Mouse (Mus musculus): Measurements from ENCODE around the gene N4bp2. TPM values are rescaled to one million over a fixed set of nuclear protein-coding genes. Genes with fewer than 3 reads are reported as not detected.

N4bp2 gene
- polyA plus RNA-seq, 1 experiment: 15.4 TPM

DNA sequence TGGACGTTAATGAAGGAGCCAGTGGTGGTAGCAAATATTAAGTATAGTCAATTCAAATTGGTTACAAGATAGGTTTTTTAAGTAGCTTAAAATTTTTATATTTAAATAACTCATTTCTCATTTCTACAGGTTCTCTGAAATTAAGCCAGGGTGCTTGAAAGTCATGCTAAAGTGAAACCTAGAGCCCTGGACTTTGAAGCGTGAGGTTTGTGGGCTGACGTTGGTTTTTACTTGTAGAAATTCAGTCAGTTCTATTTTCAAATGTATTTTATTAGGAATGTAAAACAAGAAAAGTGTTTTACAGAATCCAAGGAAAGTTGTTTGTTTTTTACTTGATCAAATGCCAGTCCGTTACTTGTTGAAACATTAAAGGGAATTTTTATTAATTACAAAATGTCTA is 63.2 kb downstream of the N4bp2 start:
- Histone ChIP-seq H3K4me1 (ENCODE audit: control insufficient read depth, insufficient read depth, low read length) (no peaks in the 10 kb centered on the region), H3K27ac (ENCODE audit: insufficient read depth, low read length) (no peak overlapping the region), H3K4me3 (ENCODE audit: insufficient read depth, low read length) (no peak overlapping the region)
- TF ChIP-seq CTCF (IDR thresholded peaks at IDR 0.05; ENCODE audit: borderline replicate concordance, insufficient read depth, low read length) (no peak), POLR2A (IDR thresholded peaks at IDR 0.05; ENCODE audit: low read depth, low read length) (no peak)

DNA sequence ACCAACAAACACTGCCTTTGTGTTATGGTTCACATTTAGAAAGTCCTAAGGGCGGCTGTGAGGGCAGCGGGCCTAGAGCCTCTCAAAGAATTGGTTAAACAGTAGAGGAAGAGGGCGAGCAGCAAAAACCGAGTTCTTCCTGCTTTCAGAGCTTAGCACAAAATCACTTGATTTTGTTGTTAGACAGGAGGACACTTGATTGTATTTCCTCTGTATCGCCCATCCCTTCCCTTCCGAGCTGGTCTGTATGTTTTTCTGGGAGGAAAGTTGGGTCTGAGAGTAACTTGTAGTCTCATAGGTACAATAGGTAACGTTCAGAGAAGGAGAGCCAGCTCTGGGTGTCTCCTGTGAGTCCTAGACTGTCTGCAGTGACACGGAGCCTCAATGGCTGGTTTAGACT is 63.8 kb downstream of the N4bp2 start:
- TF ChIP-seq POLR2A (IDR thresholded peaks at IDR 0.05; ENCODE audit: low read depth, low read length): no peak
- no peak overlapping the region for H3K27ac ChIP-seq (ENCODE audit: insufficient read depth, low read length)
- H3K4me3 ChIP-seq (ENCODE audit: insufficient read depth, low read length): no peak overlapping the region
- no peaks in the 10 kb centered on the region for H3K4me1 ChIP-seq (ENCODE audit: control insufficient read depth, insufficient read depth, low read length)

DNA sequence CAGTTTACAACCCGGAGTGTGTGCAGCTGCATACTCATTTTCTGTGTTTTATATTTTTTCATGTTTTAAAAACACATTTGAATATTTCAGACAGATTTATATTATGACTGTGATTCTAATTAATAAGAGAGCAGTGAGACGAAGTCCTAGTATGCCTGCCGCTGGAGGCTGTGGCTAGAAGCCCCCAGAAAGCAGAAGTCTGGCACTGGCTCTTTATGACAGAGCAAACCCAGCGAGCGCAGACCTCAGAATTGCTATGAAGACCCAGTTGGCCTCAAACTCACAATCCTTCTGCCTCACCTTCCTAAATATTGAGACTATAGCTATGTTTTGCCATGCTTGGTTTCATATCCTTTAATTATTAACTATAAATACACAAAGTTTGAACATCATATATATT is 64.9 kb downstream of the N4bp2 start:
- H3K27ac ChIP-seq (ENCODE audit: insufficient read depth, low read length): no peak overlapping the region
- no peak for TF ChIP-seq CTCF (IDR thresholded peaks at IDR 0.05; ENCODE audit: borderline replicate concordance, insufficient read depth, low read length)
- TF ChIP-seq POLR2A (IDR thresholded peaks at IDR 0.05; ENCODE audit: low read depth, low read length): no peak

DNA sequence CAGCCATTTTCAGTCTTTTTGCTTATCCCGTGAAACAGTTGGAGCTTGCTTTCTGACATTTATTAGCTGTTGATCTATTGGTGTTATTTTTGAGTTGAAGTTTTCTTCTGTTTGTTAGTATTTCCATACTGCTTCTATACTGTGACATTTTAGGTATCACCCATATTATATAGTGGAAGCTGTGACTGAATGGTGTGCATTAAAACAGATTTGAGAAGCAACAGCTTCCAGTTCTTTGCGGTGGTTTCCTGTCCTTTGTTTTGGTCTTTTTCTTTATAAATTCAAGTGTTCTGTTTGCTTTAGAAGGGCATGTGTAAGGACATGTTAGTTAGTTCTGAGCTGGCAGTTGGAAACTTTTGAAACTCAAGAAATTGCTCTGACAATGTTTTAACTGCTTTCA is 65.7 kb downstream of the N4bp2 start:
- TF ChIP-seq CTCF (IDR thresholded peaks at IDR 0.05; ENCODE audit: borderline replicate concordance, insufficient read depth, low read length): no peak
- no peak overlapping the region for H3K27ac ChIP-seq (ENCODE audit: insufficient read depth, low read length)

More for the DNA sequence above, 64.9 kb downstream of the N4bp2 start:
- no peaks in the 10 kb centered on the region for H3K4me1 ChIP-seq (ENCODE audit: control insufficient read depth, insufficient read depth, low read length)
- no peak overlapping the region for H3K4me3 ChIP-seq (ENCODE audit: insufficient read depth, low read length)

DNA sequence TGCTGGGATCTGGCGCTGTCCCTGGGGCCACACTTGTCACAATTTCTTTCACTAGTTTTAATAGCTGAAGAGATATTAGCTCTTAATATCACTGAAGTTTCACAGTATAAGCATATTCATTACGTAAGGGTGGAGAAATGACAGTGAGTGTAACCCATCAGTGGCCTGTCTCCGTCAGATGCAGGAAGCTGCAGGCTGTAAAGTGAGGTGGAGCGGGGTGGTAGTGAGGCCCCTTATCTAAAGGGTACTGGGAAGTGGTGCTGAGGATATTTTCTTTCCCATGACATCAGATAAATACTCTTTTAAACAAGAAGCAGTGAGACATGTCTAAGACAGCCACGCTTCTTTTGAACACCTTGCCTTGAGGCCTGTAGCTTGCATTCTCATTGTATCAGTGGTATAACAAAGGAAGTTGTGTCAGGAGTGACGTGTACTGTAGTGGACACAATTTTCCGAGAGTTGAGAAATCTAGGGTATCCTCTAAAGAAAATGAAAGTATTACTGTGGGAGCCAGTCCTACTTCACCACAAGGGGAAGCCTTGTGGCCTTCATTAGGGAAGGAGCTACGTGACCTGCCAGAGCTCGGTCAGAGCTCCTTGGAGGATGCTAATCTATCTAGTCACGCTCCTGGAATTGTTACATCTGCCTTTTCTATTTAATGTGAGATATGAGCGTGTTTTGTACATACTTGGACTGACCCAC is 68.7 kb downstream of the N4bp2 start:
- Histone ChIP-seq H3K27ac (ENCODE audit: insufficient read depth, low read length) (no peak overlapping the region), H3K4me3 (ENCODE audit: insufficient read depth, low read length) (no peak overlapping the region), H3K4me1 (ENCODE audit: control insufficient read depth, insufficient read depth, low read length) (no peaks in the 10 kb centered on the region)
- TF ChIP-seq CTCF (IDR thresholded peaks at IDR 0.05; ENCODE audit: borderline replicate concordance, insufficient read depth, low read length): no peak

More for the DNA sequence above, 65.7 kb downstream of the N4bp2 start:
- Histone ChIP-seq H3K4me1 (ENCODE audit: control insufficient read depth, insufficient read depth, low read length) (no peaks in the 10 kb centered on the region), H3K4me3 (ENCODE audit: insufficient read depth, low read length) (no peak overlapping the region)

DNA sequence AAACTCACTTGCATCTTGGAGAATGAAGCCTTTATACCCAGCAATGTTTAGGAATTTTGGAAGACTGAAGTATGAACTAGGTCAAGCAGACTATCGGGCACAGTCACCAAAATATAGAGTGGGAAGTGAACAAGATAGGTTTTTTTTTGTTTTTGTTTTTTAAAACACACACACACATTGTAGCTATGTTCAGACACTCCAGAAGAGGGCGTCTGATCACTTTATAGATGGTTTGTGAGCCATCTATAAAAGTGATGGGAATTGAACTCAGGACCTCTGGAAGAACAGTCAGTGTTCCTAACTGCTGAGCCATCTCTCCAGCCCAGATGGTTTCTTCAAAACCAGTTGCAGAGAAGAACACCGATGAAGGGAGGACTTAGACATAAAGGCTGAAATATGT is 69.8 kb downstream of the N4bp2 start:
- TF ChIP-seq CTCF (IDR thresholded peaks at IDR 0.05; ENCODE audit: borderline replicate concordance, insufficient read depth, low read length) (no peak), POLR2A (IDR thresholded peaks at IDR 0.05; ENCODE audit: low read depth, low read length) (no peak)
- H3K4me3 ChIP-seq (ENCODE audit: insufficient read depth, low read length): no peak overlapping the region
- no peaks in the 10 kb centered on the region for H3K4me1 ChIP-seq (ENCODE audit: control insufficient read depth, insufficient read depth, low read length)
- no peak overlapping the region for H3K27ac ChIP-seq (ENCODE audit: insufficient read depth, low read length)

DNA sequence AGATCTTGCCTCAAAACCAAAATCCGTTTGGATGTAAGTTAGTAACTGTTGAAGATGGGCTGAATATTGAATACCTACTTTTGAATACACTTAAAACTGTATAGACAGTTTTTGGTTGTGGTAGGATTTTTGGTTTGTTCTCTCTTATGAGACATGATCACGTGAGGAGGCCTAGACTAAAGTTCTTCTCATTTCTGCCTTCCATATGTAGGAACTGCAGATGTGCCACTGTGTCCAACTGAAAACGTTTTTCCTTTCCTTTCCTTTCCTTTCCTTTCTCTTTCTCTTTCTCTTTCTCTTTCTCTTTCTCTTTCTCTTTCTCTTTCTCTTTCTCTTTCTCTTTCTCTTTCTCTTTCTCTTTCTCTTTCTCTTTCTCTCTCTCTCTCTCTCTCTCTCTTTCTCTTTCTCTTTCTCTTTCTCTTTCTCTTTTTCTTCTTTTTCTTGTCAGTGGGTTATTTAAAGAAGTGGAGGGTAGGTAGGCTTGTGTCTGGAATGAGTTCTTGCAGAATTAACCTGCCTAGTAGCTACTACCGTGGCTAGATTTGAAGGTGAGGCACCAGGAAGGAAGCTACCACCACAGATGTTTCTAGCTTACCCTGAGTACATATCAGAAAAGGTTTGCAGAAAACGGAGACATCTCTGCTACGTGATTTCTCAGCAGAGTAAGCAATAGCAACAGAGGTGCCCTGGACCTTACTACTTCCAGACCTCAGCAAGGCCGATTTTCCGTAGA is 70.6 kb downstream of the N4bp2 start:
- TF ChIP-seq POLR2A (IDR thresholded peaks at IDR 0.05; ENCODE audit: low read depth, low read length) (no peak), CTCF (IDR thresholded peaks at IDR 0.05; ENCODE audit: borderline replicate concordance, insufficient read depth, low read length) (no peak)
- no peak overlapping the region for H3K4me3 ChIP-seq (ENCODE audit: insufficient read depth, low read length)
- no peak overlapping the region for H3K27ac ChIP-seq (ENCODE audit: insufficient read depth, low read length)
- H3K4me1 ChIP-seq (ENCODE audit: control insufficient read depth, insufficient read depth, low read length): no peaks in the 10 kb centered on the region

DNA sequence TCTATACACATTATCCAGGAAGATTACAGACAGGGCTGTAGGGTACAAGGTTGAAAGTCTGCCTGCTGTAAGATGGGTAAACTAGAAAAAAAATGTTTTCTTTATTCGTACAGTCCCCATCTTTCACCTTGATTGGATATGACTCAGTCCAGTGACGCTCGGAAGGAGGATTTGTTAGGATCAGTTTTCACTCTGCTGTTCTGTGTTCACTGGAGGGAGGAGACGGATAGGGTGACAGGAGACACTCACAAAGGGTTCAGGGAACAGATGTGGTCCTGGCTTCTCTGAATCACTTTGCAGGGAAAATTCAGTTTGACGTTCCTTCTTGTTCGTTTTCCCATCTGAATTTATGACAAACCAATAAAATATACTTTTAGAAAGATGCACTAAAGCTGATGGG is 74.7 kb downstream of the N4bp2 start:
- no peak overlapping the region for H3K4me3 ChIP-seq (ENCODE audit: insufficient read depth, low read length)
- TF ChIP-seq CTCF (IDR thresholded peaks at IDR 0.05; ENCODE audit: borderline replicate concordance, insufficient read depth, low read length) (no peak), POLR2A (IDR thresholded peaks at IDR 0.05; ENCODE audit: low read depth, low read length) (no peak)
- H3K27ac ChIP-seq (ENCODE audit: insufficient read depth, low read length): no peak overlapping the region
- H3K4me1 ChIP-seq (ENCODE audit: control insufficient read depth, insufficient read depth, low read length): no peaks in the 10 kb centered on the region

DNA sequence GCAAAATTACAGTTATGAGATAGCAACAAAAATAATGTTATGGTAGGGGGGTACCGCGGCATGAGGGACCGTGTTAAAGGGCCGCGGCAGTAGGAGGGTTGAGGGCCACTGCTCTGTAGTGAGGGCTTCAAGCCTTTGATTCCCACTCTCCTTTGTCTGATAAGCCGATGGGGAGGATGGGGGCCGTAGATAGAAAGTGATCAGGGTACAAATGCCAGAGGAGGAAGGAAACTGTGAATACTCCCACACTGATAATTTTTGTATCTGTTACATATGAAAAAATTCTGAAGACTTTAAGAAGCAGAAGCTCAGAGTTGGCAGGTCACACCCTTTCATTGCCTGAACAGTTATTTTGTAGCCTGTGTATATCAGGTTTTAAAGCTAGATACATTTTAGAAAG is 79.6 kb downstream of the N4bp2 start:
- Histone ChIP-seq H3K4me3 (ENCODE audit: insufficient read depth, low read length) (no peak overlapping the region), H3K4me1 (ENCODE audit: control insufficient read depth, insufficient read depth, low read length) (no peaks in the 10 kb centered on the region), H3K27ac (ENCODE audit: insufficient read depth, low read length) (no peak overlapping the region)
- no peak for TF ChIP-seq POLR2A (IDR thresholded peaks at IDR 0.05; ENCODE audit: low read depth, low read length)
- no peak for TF ChIP-seq CTCF (IDR thresholded peaks at IDR 0.05; ENCODE audit: borderline replicate concordance, insufficient read depth, low read length)

DNA sequence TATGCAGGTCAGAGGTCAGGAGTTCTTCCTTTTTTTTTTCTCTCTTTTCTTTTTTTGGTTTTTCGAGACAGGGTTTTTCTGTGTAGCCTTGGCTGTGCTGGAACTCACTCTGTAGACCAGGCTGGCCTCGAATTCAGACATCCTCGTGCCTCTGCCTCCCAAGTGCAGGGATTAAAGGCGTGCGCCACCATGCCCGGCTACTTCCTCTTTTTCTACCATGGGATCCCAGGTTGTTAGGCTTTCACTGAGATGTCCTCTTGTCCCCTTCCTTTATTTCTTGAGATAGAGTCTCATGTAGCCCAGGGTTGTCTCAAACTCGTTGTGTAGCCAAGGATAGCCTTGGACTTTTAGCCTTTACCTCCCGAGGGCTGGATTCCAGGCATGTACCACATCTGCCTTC is 83.2 kb downstream of the N4bp2 start:
- no peaks in the 10 kb centered on the region for H3K4me1 ChIP-seq (ENCODE audit: control insufficient read depth, insufficient read depth, low read length)
- TF ChIP-seq POLR2A (IDR thresholded peaks at IDR 0.05; ENCODE audit: low read depth, low read length): no peak
- TF ChIP-seq CTCF (IDR thresholded peaks at IDR 0.05; ENCODE audit: borderline replicate concordance, insufficient read depth, low read length): no peak
- no peak overlapping the region for H3K4me3 ChIP-seq (ENCODE audit: insufficient read depth, low read length)
- H3K27ac ChIP-seq (ENCODE audit: insufficient read depth, low read length): no peak overlapping the region

All from embryonic fibroblast, embryonic 13.5 days (primary cell).